Mouse (Mus musculus): ENCODE measurements around the gene Ica1. TPM values are rescaled to one million over a fixed set of nuclear protein-coding genes. Genes with fewer than 3 reads are reported as not detected.

Gene Ica1
- total RNA-seq, 2 experiments from 2014 or later, result 1.1 to 1.7 TPM

GRCm38 (mm10) chr6:8664956-8665355 is 113.3 kb downstream of the Ica1 start:
- intact Hi-C loops (cut with DNase I), result no loop called here
- H3K4me3 ChIP-seq, result no peak overlapping the region
- TF ChIP-seq CTCF (IDR thresholded peaks at IDR 0.05), result no peak
- H3K27ac ChIP-seq, result no peak overlapping the region
- no peak for DNase-seq

GRCm38 (mm10) chr6:8663092-8663740 is 115.1 kb downstream of the Ica1 start:
- DNase-seq, result no peak
- Histone ChIP-seq H3K27ac (no peak overlapping the region), H3K4me3 (no peak overlapping the region)
- intact Hi-C loops (cut with DNase I), result no loop called here
- TF ChIP-seq CTCF (IDR thresholded peaks at IDR 0.05), result no peak

- Histone ChIP-seq H3K4me3 (no peak overlapping the region), H3K27ac (no peak overlapping the region)
- intact Hi-C loops (cut with DNase I), result no loop called here
- no peak for DNase-seq
- no peak for TF ChIP-seq CTCF (IDR thresholded peaks at IDR 0.05)
These were observed 116.9 kb downstream of the Ica1 start for GRCm38 (mm10) chr6:8661404-8661803.

- H3K27ac ChIP-seq, result no peak overlapping the region
- no peak for DNase-seq
- no peak for TF ChIP-seq CTCF (IDR thresholded peaks at IDR 0.05)
- intact Hi-C loops (cut with DNase I), result no loop called here
- no peak overlapping the region for H3K4me3 ChIP-seq
These were observed 118.2 kb downstream of the Ica1 start for GRCm38 (mm10) chr6:8660076-8660475.

GRCm38 (mm10) chr6:8659194-8659959 is 118.9 kb downstream of the Ica1 start:
- DNase-seq, result no peak
- H3K27ac ChIP-seq, result no peak overlapping the region
- H3K4me3 ChIP-seq, result no peak overlapping the region
- TF ChIP-seq CTCF (IDR thresholded peaks at IDR 0.05), result no peak
- intact Hi-C loops (cut with DNase I), result no loop called here

GRCm38 (mm10) chr6:8658431-8658830 is 119.9 kb downstream of the Ica1 start:
- Histone ChIP-seq H3K27ac (no peak overlapping the region), H3K4me3 (no peak overlapping the region)
- TF ChIP-seq CTCF (IDR thresholded peaks at IDR 0.05), result no peak
- intact Hi-C loops (cut with DNase I), result no loop called here
- DNase-seq, result no peak

- DNase-seq, result no peak
- TF ChIP-seq CTCF (IDR thresholded peaks at IDR 0.05), result no peak
- H3K27ac ChIP-seq, result no peak overlapping the region
- intact Hi-C loops (cut with DNase I), result no loop called here
- no peak overlapping the region for H3K4me3 ChIP-seq
These were observed 120.8 kb downstream of the Ica1 start for GRCm38 (mm10) chr6:8657459-8657858.

- no peak for DNase-seq
- intact Hi-C loops (cut with DNase I), result no loop called here
- no peak for TF ChIP-seq CTCF (IDR thresholded peaks at IDR 0.05)
- H3K4me3 ChIP-seq, result no peak overlapping the region
- H3K27ac ChIP-seq, result no peak overlapping the region
These were observed 122.8 kb downstream of the Ica1 start for GRCm38 (mm10) chr6:8655454-8655853.

- no peak overlapping the region for H3K4me3 ChIP-seq
- TF ChIP-seq CTCF (IDR thresholded peaks at IDR 0.05), result no peak
- DNase-seq, result no peak
- H3K27ac ChIP-seq, result no peak overlapping the region
- intact Hi-C loops (cut with DNase I), result no loop called here
These were observed 127.9 kb downstream of the Ica1 start for GRCm38 (mm10) chr6:8650413-8650812.

- TF ChIP-seq CTCF (IDR thresholded peaks at IDR 0.05), result no peak
- Histone ChIP-seq H3K27ac (peak overlapping the region; percentile 16; the same call in 1 of the 2 replicates), H3K4me3 (no peak overlapping the region)
- no peak for DNase-seq
- intact Hi-C loops (cut with DNase I), result no loop called here
These were observed 128.9 kb downstream of the Ica1 start for GRCm38 (mm10) chr6:8649295-8649865.

- intact Hi-C loops (cut with DNase I), result no loop called here
- TF ChIP-seq CTCF (IDR thresholded peaks at IDR 0.05), result no peak
These were observed 129.9 kb downstream of the Ica1 start for GRCm38 (mm10) chr6:8648185-8648901.

GRCm38 (mm10) chr6:8647513-8648184 is 130.6 kb downstream of the Ica1 start:
- no peak for TF ChIP-seq CTCF (IDR thresholded peaks at IDR 0.05)
- no peak for DNase-seq
- no peak overlapping the region for H3K4me3 ChIP-seq
- H3K27ac ChIP-seq, result no peak overlapping the region
- intact Hi-C loops (cut with DNase I), result no loop called here

More at GRCm38 (mm10) chr6:8648185-8648901, 129.9 kb downstream of the Ica1 start:
- peak overlapping the region; percentile 16; the same call in 1 of the 2 replicates for H3K27ac ChIP-seq
- H3K4me3 ChIP-seq, result no peak overlapping the region
- no peak for DNase-seq
